Mouse (Mus musculus): ENCODE results near the gene Rhob. TPM values are rescaled to one million over a fixed set of nuclear protein-coding genes. Genes with fewer than 3 reads are reported as not detected.

The Rhob gene
- polyA plus RNA-seq, 2 experiments, result 6.3 to 14.1 TPM

DNA sequence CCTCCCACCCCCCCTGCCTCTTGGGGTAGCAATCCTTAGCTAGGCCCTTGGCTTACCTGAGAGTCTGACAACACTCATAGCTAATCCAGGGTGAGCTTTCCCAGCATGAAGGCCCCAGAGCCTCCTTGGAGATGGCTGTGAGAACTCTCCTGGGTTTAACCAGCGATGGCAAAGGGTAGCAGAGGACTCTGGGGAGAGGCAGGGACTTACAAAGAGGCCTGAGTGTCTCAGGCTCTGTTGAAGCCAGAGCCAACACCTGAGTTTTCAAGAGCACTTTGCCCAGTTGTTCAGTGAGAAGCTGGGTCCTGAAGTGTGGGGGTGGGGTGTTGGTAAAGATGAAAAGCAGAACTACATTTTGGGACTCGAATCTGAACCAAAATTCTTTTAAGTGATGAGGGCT lies 44.8 kb downstream of the Rhob start:
- Histone ChIP-seq H3K9me3 (ENCODE audit: control insufficient read depth, low read length) (no peaks in the 10 kb centered on the region), H3K4me1 (replicated peaks; ENCODE audit: control insufficient read depth in 2 of 2, insufficient read depth in 2 of 2, low read length in 1 of 2) (no peaks in the 10 kb centered on the region), H3K36me3 (replicated peaks; ENCODE audit: control insufficient read depth, insufficient read depth, low read depth) (no peaks in the 10 kb centered on the region), H3K4me3 (ENCODE audit: insufficient read depth in 1 of 2, low read depth in 2 of 2, low read length in 2 of 2) (no peak overlapping the region), H3K4me2 (ENCODE audit: low read depth) (no peak overlapping the region), H3K27ac (no peak overlapping the region), H3K9ac (replicated peaks) (no peak overlapping the region), H3K27me3 (ENCODE audit: control insufficient read depth, insufficient read depth, low read length) (no peaks in the 10 kb centered on the region)
- TF ChIP-seq CTCF (IDR thresholded peaks at IDR 0.05; ENCODE audit: low read depth) (no peak), EP300 (IDR thresholded peaks at IDR 0.05; ENCODE audit: low read depth) (no peak)
- WGBS (ENCODE audit: insufficient replicate concordance), result 21% methylated on average over 2 of the region's 2 CpGs
- DNase-seq (ENCODE audit: low read depth in 3 of 3, low spot score in 3 of 3), result no peak
- ATAC-seq (ENCODE audit: insufficient read depth), result no peak

- DNase-seq (ENCODE audit: low read depth in 3 of 3, low spot score in 3 of 3) (no peak), ATAC-seq (ENCODE audit: insufficient read depth) (no peak)
- no peak overlapping the region for H3K4me3 ChIP-seq (ENCODE audit: insufficient read depth in 1 of 2, low read depth in 2 of 2, low read length in 2 of 2)
- H3K4me2 ChIP-seq (ENCODE audit: low read depth), result no peak overlapping the region
- H3K4me1 ChIP-seq (replicated peaks; ENCODE audit: control insufficient read depth in 2 of 2, insufficient read depth in 2 of 2, low read length in 1 of 2), result no peaks in the 10 kb centered on the region
- no peak overlapping the region for H3K27ac ChIP-seq
- WGBS (ENCODE audit: insufficient replicate concordance), result 46% methylated on average over 3 of the region's 3 CpGs
- no peaks in the 10 kb centered on the region for H3K27me3 ChIP-seq (ENCODE audit: control insufficient read depth, insufficient read depth, low read length)
- no peak for TF ChIP-seq EP300 (IDR thresholded peaks at IDR 0.05; ENCODE audit: low read depth)
- TF ChIP-seq CTCF (IDR thresholded peaks at IDR 0.05; ENCODE audit: low read depth), result no peak
- H3K9me3 ChIP-seq (ENCODE audit: control insufficient read depth, low read length), result no peaks in the 10 kb centered on the region
- no peaks in the 10 kb centered on the region for H3K36me3 ChIP-seq (replicated peaks; ENCODE audit: control insufficient read depth, insufficient read depth, low read depth)
- H3K9ac ChIP-seq (replicated peaks), result no peak overlapping the region
Measured at GRCm38 (mm10) chr12:8454487-8454886, 45.3 kb downstream of the Rhob start.

- H3K4me3 ChIP-seq (ENCODE audit: insufficient read depth in 1 of 2, low read depth in 2 of 2, low read length in 2 of 2), result no peak overlapping the region
- H3K4me1 ChIP-seq (replicated peaks; ENCODE audit: control insufficient read depth in 2 of 2, insufficient read depth in 2 of 2, low read length in 1 of 2), result no peaks in the 10 kb centered on the region
- H3K9ac ChIP-seq (replicated peaks), result no peak overlapping the region
- H3K27ac ChIP-seq, result no peak overlapping the region
- no peaks in the 10 kb centered on the region for H3K27me3 ChIP-seq (ENCODE audit: control insufficient read depth, insufficient read depth, low read length)
- no peaks in the 10 kb centered on the region for H3K36me3 ChIP-seq (replicated peaks; ENCODE audit: control insufficient read depth, insufficient read depth, low read depth)
- 70% methylated on average over 7 of the region's 7 CpGs for WGBS (ENCODE audit: insufficient replicate concordance)
- no peak overlapping the region for H3K4me2 ChIP-seq (ENCODE audit: low read depth)
- H3K9me3 ChIP-seq (ENCODE audit: control insufficient read depth, low read length), result no peaks in the 10 kb centered on the region
- ATAC-seq (ENCODE audit: insufficient read depth) (no peak), DNase-seq (ENCODE audit: low read depth in 3 of 3, low spot score in 3 of 3) (no peak)
- no peak for TF ChIP-seq CTCF (IDR thresholded peaks at IDR 0.05; ENCODE audit: low read depth)
- no peak for TF ChIP-seq EP300 (IDR thresholded peaks at IDR 0.05; ENCODE audit: low read depth)
Measured at GRCm38 (mm10) chr12:8452766-8453621, 46.8 kb downstream of the Rhob start.

GRCm38 (mm10) chr12:8451571-8452485 lies 48.0 kb downstream of the Rhob start:
- Histone ChIP-seq H3K9me3 (ENCODE audit: control insufficient read depth, low read length) (no peaks in the 10 kb centered on the region), H3K4me1 (replicated peaks; ENCODE audit: control insufficient read depth in 2 of 2, insufficient read depth in 2 of 2, low read length in 1 of 2) (no peaks in the 10 kb centered on the region), H3K36me3 (replicated peaks; ENCODE audit: control insufficient read depth, insufficient read depth, low read depth) (no peaks in the 10 kb centered on the region), H3K27ac (no peak overlapping the region), H3K4me3 (ENCODE audit: insufficient read depth in 1 of 2, low read depth in 2 of 2, low read length in 2 of 2) (no peak overlapping the region), H3K27me3 (ENCODE audit: control insufficient read depth, insufficient read depth, low read length) (no peaks in the 10 kb centered on the region), H3K4me2 (ENCODE audit: low read depth) (no peak overlapping the region), H3K9ac (replicated peaks) (no peak overlapping the region)
- WGBS (ENCODE audit: insufficient replicate concordance), result 56% methylated on average over 7 of the region's 7 CpGs
- DNase-seq (ENCODE audit: low read depth in 3 of 3, low spot score in 3 of 3) (no peak), ATAC-seq (ENCODE audit: insufficient read depth) (no peak)
- TF ChIP-seq EP300 (IDR thresholded peaks at IDR 0.05; ENCODE audit: low read depth) (no peak), CTCF (IDR thresholded peaks at IDR 0.05; ENCODE audit: low read depth) (no peak)

- H3K4me3 ChIP-seq (ENCODE audit: insufficient read depth in 1 of 2, low read depth in 2 of 2, low read length in 2 of 2), result no peak overlapping the region
- no peaks in the 10 kb centered on the region for H3K4me1 ChIP-seq (replicated peaks; ENCODE audit: control insufficient read depth in 2 of 2, insufficient read depth in 2 of 2, low read length in 1 of 2)
- DNase-seq (ENCODE audit: low read depth in 3 of 3, low spot score in 3 of 3) (no peak), ATAC-seq (ENCODE audit: insufficient read depth) (no peak)
- no peak overlapping the region for H3K9ac ChIP-seq (replicated peaks)
- H3K36me3 ChIP-seq (replicated peaks; ENCODE audit: control insufficient read depth, insufficient read depth, low read depth), result no peaks in the 10 kb centered on the region
- no peak overlapping the region for H3K27ac ChIP-seq
- no peak overlapping the region for H3K4me2 ChIP-seq (ENCODE audit: low read depth)
- no peaks in the 10 kb centered on the region for H3K9me3 ChIP-seq (ENCODE audit: control insufficient read depth, low read length)
- H3K27me3 ChIP-seq (ENCODE audit: control insufficient read depth, insufficient read depth, low read length), result no peaks in the 10 kb centered on the region
- WGBS (ENCODE audit: insufficient replicate concordance), result 32% methylated on average over 6 of the region's 6 CpGs
- no peak for TF ChIP-seq EP300 (IDR thresholded peaks at IDR 0.05; ENCODE audit: low read depth)
- TF ChIP-seq CTCF (IDR thresholded peaks at IDR 0.05; ENCODE audit: low read depth), result no peak
Measured at GRCm38 (mm10) chr12:8450639-8451038, 49.2 kb downstream of the Rhob start.
